Mouse (Mus musculus) hindbrain, embryonic 11.5 days (tissue): ENCODE data around the gene Tdo2. TPM values are rescaled to one million over a fixed set of nuclear protein-coding genes. Genes with fewer than 3 reads are reported as not detected.

Experiments used
- ATAC-seq: fragments of 200-750 bp; cut with Nextera tagmentation; 2 replicates; pipeline ENCODE4 v1.8.0; 2017; ENCODE audit warnings: mild to moderate bottlenecking, moderate TSS enrichment, moderate library complexity; ENCODE audit not compliant: low FRiP score
- DNase-seq: peaks from one replicate; pipeline ENCODE4 v3.0.0-alpha.2; 2015; ENCODE audit warnings: low spot score
- H3K27ac ChIP-seq: fragments of 300-500 bp; sonication (generic); 2 replicates; pipeline ENCODE4 v1.5.1; 2014; ENCODE audit warnings: mild to moderate bottlenecking, low read depth, low read length
- H3K27me3 ChIP-seq: fragments of 300-500 bp; sonication (generic); 2 replicates; pipeline ENCODE4 v1.6.1; 2014; ENCODE audit warnings: mild to moderate bottlenecking, low read length, moderate library complexity, mixed read lengths; ENCODE audit not compliant: control insufficient read depth, insufficient read depth
- H3K36me3 ChIP-seq: fragments of 300-500 bp; sonication (generic); 2 replicates; pipeline ENCODE4 v1.6.1; 2014; ENCODE audit warnings: mild to moderate bottlenecking, low read length, moderate library complexity, mixed read lengths; ENCODE audit not compliant: control insufficient read depth, insufficient read depth
- H3K4me1 ChIP-seq: fragments of 300-500 bp; sonication (generic); replicated peaks from 2 replicates; pipeline ENCODE4 v1.6.1; 2014; ENCODE audit warnings: low read length, mixed read lengths; ENCODE audit not compliant: control insufficient read depth, insufficient read depth
- H3K4me2 ChIP-seq: fragments of 300-500 bp; sonication (generic); replicated peaks from 2 replicates; pipeline ENCODE4 v1.6.1; 2014; ENCODE audit warnings: mild to moderate bottlenecking, low read depth, low read length
- H3K4me3 ChIP-seq: fragments of 300-500 bp; sonication (generic); 2 replicates; pipeline ENCODE4 v1.5.1; 2014; ENCODE audit warnings: low read depth, low read length
- H3K9ac ChIP-seq: fragments of 300-500 bp; sonication (generic); 2 replicates; pipeline ENCODE4 v1.6.1; 2014; ENCODE audit warnings: low read depth, low read length
- H3K9me3 ChIP-seq: fragments of 300-500 bp; sonication (generic); 2 replicates; pipeline ENCODE4 v1.6.1; 2016; ENCODE audit warnings: low read length; ENCODE audit not compliant: control insufficient read depth
- WGBS: fragments of 180-500 bp; shearing (Covaris S2); extraction: QIAGEN DNeasy Blood & Tissue Kit; methylation state at CpG from one replicate; pipeline ENCODE4 v1.1.7; 2014; 5-methylcytosine and 5-hydroxymethylcytosine counted together
- polyA plus RNA-seq: library from polyadenylated mRNA; unstranded; fragments of >200 nt; fragmentation: Nextera tagmentation; extraction: Ambion mirVana; gene quantifications from 2 replicates; pipeline ENCODE4 v1.2.1, GENCODE M21; 2014

The Tdo2 gene
- 0.05 TPM in 1 of 2 replicates, not detected in the other for polyA plus RNA-seq

- H3K4me1 ChIP-seq, result no peaks in the 10 kb centered on the region
- H3K27ac ChIP-seq, result no peak within 1 kb of the TSS
- no peaks in the 10 kb centered on the region for H3K36me3 ChIP-seq
- H3K4me2 ChIP-seq, result no peak within 1 kb of the TSS
- ATAC-seq, result no peak
- H3K27me3 ChIP-seq, result no peaks in the 10 kb centered on the region
- H3K9ac ChIP-seq, result no peak within 1 kb of the TSS
- DNase-seq, result no peak
- H3K9me3 ChIP-seq, result no peaks in the 10 kb centered on the region
- H3K4me3 ChIP-seq, result no peak within 1 kb of the TSS
Observed at GRCm38 (mm10) chr3:81976102-81976501, at the start of gene Tdo2. Gene Tdo2, minus strand, starts transcription at chr3:81976202.

DNA sequence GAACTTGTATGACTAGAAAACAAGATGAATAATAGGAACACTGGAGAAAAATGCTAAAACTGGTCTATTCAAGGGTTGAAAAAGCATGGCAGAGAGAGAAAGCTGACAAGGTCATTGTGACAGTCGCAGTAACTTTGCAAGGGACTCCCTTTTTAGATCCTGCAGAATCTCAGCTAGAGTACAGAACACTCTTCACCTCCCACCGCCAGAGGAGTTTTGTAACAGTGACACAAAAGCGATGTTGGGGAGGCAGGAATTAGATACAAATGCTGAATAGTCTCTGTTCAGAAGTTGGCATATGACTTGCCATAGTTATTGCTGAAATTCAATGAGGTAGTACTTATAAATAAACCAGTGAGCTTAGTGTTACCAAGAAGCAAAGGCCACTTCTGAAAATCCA, 47.1 kb upstream of the Tdo2 start:
- 77% methylated on average over 3 of the region's 3 CpGs for WGBS
- H3K4me2 ChIP-seq, result no peak overlapping the region
- no peak overlapping the region for H3K27ac ChIP-seq
- no peak overlapping the region for H3K4me3 ChIP-seq
- DNase-seq, result no peak
- H3K9me3 ChIP-seq, result no peaks in the 10 kb centered on the region
- H3K4me1 ChIP-seq, result no peaks in the 10 kb centered on the region
- no peak overlapping the region for H3K9ac ChIP-seq
- H3K36me3 ChIP-seq, result no peaks in the 10 kb centered on the region
- no peak for ATAC-seq
- H3K27me3 ChIP-seq, result no peaks in the 10 kb centered on the region

- ATAC-seq (no peak), DNase-seq (no peak)
- H3K36me3 ChIP-seq, result no peaks in the 10 kb centered on the region
- 92% methylated on average over 8 of the region's 8 CpGs for WGBS
- H3K4me1 ChIP-seq, result no peaks in the 10 kb centered on the region
- H3K27me3 ChIP-seq, result no peaks in the 10 kb centered on the region
- no peaks in the 10 kb centered on the region for H3K9me3 ChIP-seq
- no peak overlapping the region for H3K9ac ChIP-seq
- H3K4me3 ChIP-seq, result no peak overlapping the region
- H3K27ac ChIP-seq, result no peak overlapping the region
- H3K4me2 ChIP-seq, result no peak overlapping the region
Observed at GRCm38 (mm10) chr3:82022421-82022920, 46.5 kb upstream of the Tdo2 start.

DNA sequence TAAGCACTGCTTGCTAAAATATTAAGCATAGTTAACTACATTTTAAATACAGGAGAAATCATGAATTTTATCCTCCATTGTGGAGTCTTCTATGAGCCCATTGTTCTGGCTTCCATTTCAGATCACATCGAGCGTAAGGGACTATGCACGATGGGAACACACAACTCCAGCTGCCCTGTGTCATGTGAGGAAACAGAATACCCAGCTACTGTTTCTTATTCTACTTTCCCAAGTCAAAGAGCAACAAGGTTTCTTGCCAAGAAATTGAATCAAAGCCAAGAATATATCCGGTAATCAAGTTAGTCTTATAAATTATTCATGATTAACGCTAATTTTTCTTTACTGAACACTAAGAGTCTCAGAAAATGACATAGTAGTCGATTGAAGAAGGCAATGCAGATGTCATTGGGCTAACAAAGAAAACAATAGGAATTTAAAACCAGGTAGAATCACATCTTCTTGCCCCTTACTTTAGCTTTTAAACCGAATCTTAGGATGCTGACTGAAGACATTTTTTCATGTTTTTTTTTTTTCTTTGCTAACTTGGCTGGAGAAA, 38.2 kb upstream of the Tdo2 start:
- DNase-seq (no peak), ATAC-seq (peak; percentile 57; the same call in 1 of the 2 replicates)
- Histone ChIP-seq H3K9ac (no peak overlapping the region), H3K27ac (no peak overlapping the region), H3K4me1 (no peaks in the 10 kb centered on the region), H3K4me2 (no peak overlapping the region), H3K9me3 (no peaks in the 10 kb centered on the region), H3K36me3 (no peaks in the 10 kb centered on the region), H3K27me3 (no peaks in the 10 kb centered on the region), H3K4me3 (no peak overlapping the region)
- WGBS, result 59% methylated on average over 7 of the region's 7 CpGs

DNA sequence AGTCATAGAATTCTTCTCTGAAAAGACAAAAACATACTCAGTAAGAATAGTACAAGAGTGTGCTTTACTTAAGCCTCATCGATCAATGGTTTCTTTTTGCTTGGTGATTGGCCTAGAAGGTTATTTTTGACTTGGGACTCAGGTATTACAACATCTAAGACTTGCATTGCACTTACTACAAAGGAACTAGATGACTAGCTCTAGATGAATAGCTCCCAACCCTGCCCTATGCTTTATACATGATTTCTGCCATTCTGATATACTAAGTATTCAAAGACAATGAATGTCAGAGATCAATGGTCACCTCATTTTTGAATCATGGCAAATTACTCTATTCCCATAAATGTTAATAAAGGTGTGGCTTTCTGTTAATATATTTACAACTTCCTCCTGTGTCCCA, 31.0 kb upstream of the Tdo2 start:
- H3K4me3 ChIP-seq, result no peak overlapping the region

DNA sequence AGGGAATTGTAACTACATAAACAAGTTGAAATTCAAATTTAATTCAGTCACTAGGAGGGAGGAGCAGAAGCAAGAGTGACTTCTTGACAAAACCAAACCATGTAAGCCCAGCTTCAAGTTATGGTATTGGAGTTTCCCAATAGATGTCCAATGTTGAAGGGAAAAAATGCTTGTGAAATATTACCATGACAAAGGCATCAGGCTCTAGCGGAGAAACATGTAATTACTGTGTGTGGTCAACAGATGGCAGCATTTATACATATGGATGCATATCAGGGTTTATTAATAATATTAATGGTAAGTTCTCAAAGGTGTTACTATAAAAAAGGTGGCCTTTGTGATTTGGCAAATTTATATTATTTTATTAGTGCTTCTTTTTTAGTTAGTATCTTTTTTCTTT, 20.0 kb upstream of the Tdo2 start:
- peak; percentile 56 for ATAC-seq
- 3% methylated on average over 1 of the region's 1 CpGs for WGBS
- no peaks in the 10 kb centered on the region for H3K4me1 ChIP-seq
- no peak overlapping the region for H3K4me2 ChIP-seq
- H3K9ac ChIP-seq, result no peak overlapping the region
- no peak overlapping the region for H3K27ac ChIP-seq
- H3K36me3 ChIP-seq, result no peaks in the 10 kb centered on the region
- H3K27me3 ChIP-seq, result no peaks in the 10 kb centered on the region
- DNase-seq, result peak; percentile 62
- H3K9me3 ChIP-seq, result no peaks in the 10 kb centered on the region
- no peak overlapping the region for H3K4me3 ChIP-seq

More for the DNA sequence above, 31.0 kb upstream of the Tdo2 start:
- WGBS, result 91% methylated on average over 1 of the region's 1 CpGs
- H3K4me2 ChIP-seq, result no peak overlapping the region
- ATAC-seq (no peak), DNase-seq (no peak)
- no peaks in the 10 kb centered on the region for H3K36me3 ChIP-seq
- no peaks in the 10 kb centered on the region for H3K27me3 ChIP-seq
- H3K9me3 ChIP-seq, result no peaks in the 10 kb centered on the region
- no peak overlapping the region for H3K27ac ChIP-seq
- H3K4me1 ChIP-seq, result no peaks in the 10 kb centered on the region
- H3K9ac ChIP-seq, result no peak overlapping the region

GRCm38 (mm10) chr3:81995371-81995770, 19.4 kb upstream of the Tdo2 start:
- no peaks in the 10 kb centered on the region for H3K4me1 ChIP-seq
- no peak overlapping the region for H3K27ac ChIP-seq
- no peaks in the 10 kb centered on the region for H3K27me3 ChIP-seq
- no peak for DNase-seq
- no peak overlapping the region for H3K4me2 ChIP-seq
- no peak overlapping the region for H3K4me3 ChIP-seq
- H3K36me3 ChIP-seq, result no peaks in the 10 kb centered on the region
- 52% methylated on average over 4 of the region's 4 CpGs for WGBS
- H3K9me3 ChIP-seq, result no peaks in the 10 kb centered on the region
- no peak overlapping the region for H3K9ac ChIP-seq
- no peak for ATAC-seq

DNA sequence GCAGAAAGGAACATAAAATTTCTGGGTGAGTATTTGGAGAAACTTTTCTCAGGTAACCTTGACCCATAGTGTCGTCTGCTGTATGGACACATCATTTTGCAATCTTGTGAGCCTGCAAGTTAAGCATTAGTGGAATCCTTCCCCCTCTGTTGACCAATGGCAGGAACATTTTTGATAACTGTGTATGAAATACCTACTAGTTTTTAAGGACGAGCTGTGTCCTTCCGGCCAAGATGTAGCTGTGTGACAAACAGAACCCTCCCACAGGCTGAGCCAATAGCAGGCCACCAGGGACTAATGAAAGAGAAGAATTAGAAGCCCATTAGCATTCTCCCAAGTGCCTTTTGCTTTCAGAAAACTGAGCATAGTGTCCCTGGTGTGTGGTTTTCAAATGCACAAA, 14.5 kb upstream of the Tdo2 start:
- 73% methylated on average over 3 of the region's 3 CpGs for WGBS
- Histone ChIP-seq H3K9ac (no peak overlapping the region), H3K9me3 (no peaks in the 10 kb centered on the region), H3K4me1 (no peaks in the 10 kb centered on the region), H3K36me3 (no peaks in the 10 kb centered on the region), H3K27me3 (no peaks in the 10 kb centered on the region), H3K4me3 (no peak overlapping the region), H3K4me2 (no peak overlapping the region), H3K27ac (no peak overlapping the region)
- ATAC-seq, result no peak
- DNase-seq, result no peak

DNA sequence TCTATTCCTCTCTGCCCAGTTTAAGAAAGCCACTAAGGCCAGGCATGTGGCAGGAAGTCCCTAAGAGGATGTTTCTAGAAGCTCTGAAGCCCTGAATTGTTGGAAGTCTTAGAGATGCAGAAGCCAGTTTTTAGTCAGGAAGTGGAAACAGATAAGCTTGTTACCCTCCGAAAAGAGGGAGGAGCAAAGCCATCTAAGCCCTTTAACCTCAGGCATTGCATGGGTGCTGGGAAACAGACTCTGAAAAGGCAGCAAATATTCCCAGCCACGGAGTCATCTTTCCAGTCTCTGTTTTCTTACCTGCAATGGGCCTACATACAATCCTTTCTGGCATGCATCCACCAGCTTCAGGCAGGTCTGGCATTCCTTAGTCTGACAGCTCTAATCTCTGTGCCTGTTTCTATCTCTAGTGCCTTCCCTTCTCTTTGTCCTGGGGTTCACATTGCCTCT, 13.7 kb upstream of the Tdo2 start:
- 59% methylated on average over 2 of the region's 2 CpGs for WGBS
- no peak for DNase-seq
- Histone ChIP-seq H3K4me3 (no peak overlapping the region), H3K27me3 (no peaks in the 10 kb centered on the region), H3K9ac (no peak overlapping the region), H3K9me3 (no peaks in the 10 kb centered on the region), H3K4me2 (no peak overlapping the region), H3K4me1 (no peaks in the 10 kb centered on the region), H3K27ac (no peak overlapping the region), H3K36me3 (no peaks in the 10 kb centered on the region)
- ATAC-seq, result no peak
